Mouse (Mus musculus) olfactory bulb, adult 2 months (tissue): ENCODE measurements around the gene Sp6. TPM values are rescaled to one million over a fixed set of nuclear protein-coding genes. Genes with fewer than 3 reads are reported as not detected.
A peak's percentile ranks its signal among the peaks of the same experiment; 100 is the strongest.

Source experiments
- H3K27ac ChIP-seq: fragments of 200-500 bp; 2 replicates; pipeline ENCODE4 v1.5.1; 2012; ENCODE audit warnings: low read depth, low read length; ENCODE audit not compliant: insufficient read depth
- H3K4me1 ChIP-seq: fragments of 200-500 bp; 2 replicates; pipeline ENCODE4 v1.6.1; 2012; ENCODE audit warnings: low read length; ENCODE audit not compliant: control insufficient read depth, insufficient read depth
- H3K4me3 ChIP-seq: fragments of 200-500 bp; 2 replicates; pipeline ENCODE4 v1.5.1; 2012; ENCODE audit warnings: mild to moderate bottlenecking, low read depth, low read length, moderate library complexity; ENCODE audit not compliant: insufficient read depth
- CTCF ChIP-seq: fragments of 200-500 bp; IDR thresholded peaks from 2 replicates; pipeline ENCODE4 v1.5.1; 2012; ENCODE audit warnings: low read depth, mild to moderate bottlenecking, low read length, moderate library complexity; ENCODE audit not compliant: insufficient read depth
- POLR2A ChIP-seq: fragments of 200-500 bp; IDR thresholded peaks from 2 replicates; pipeline ENCODE4 v1.6.1; 2012; ENCODE audit warnings: mild to moderate bottlenecking, low read depth, low read length, moderate library complexity; ENCODE audit not compliant: insufficient read depth
- WGBS: fragments of 180-500 bp; shearing (Covaris S2); methylation state at CpG from one replicate; pipeline ENCODE4 v1.1.7; 2018; 5-methylcytosine and 5-hydroxymethylcytosine counted together
- polyA plus RNA-seq: library from polyadenylated mRNA; stranded (reverse); fragments of >200 nt; gene quantifications from 2 replicates; pipeline ENCODE4 v1.2.4, GENCODE M21; 2012; ENCODE audit warnings: low replicate concordance; ENCODE audit not compliant: missing spikeins, insufficient read depth, insufficient read length

Gene Sp6
- polyA plus RNA-seq, 1 experiment, result not detected

- WGBS, result 30% methylated on average over 5 of the region's 5 CpGs
- peaks cover 49% of the 10 kb centered on the region for H3K4me1 ChIP-seq
- H3K4me3 ChIP-seq, result no peak overlapping the region
- H3K27ac ChIP-seq, result peak overlapping the region; percentile 88
- no peak for TF ChIP-seq POLR2A
- TF ChIP-seq CTCF, result no peak
Observed at GRCm38 (mm10) chr11:96972906-96973305, 40.3 kb upstream of the Sp6 start.

GRCm38 (mm10) chr11:96973426-96973964 lies 39.7 kb upstream of the Sp6 start:
- 49% methylated on average over 5 of the region's 5 CpGs for WGBS
- no peak overlapping the region for H3K4me3 ChIP-seq
- H3K4me1 ChIP-seq, result peaks cover 50% of the 10 kb centered on the region
- TF ChIP-seq POLR2A (no peak), CTCF (no peak)
- peak overlapping the region; percentile 57 for H3K27ac ChIP-seq

GRCm38 (mm10) chr11:96974813-96975212 lies 38.4 kb upstream of the Sp6 start:
- peaks cover 42% of the 10 kb centered on the region for H3K4me1 ChIP-seq
- no peak for TF ChIP-seq POLR2A
- no peak for TF ChIP-seq CTCF
- WGBS, result 86% methylated on average over 5 of the region's 5 CpGs
- no peak overlapping the region for H3K27ac ChIP-seq
- H3K4me3 ChIP-seq, result no peak overlapping the region

- 67% methylated on average over 10 of the region's 10 CpGs for WGBS
- Histone ChIP-seq H3K27ac (no peak overlapping the region), H3K4me3 (no peak overlapping the region; the same call in 1 of the 2 replicates), H3K4me1 (peaks cover 39% of the 10 kb centered on the region)
- TF ChIP-seq CTCF (no peak), POLR2A (no peak)
Observed at GRCm38 (mm10) chr11:96975511-96976378, 37.4 kb upstream of the Sp6 start.

- H3K4me3 ChIP-seq, result no peak overlapping the region; the same call in 1 of the 2 replicates
- H3K27ac ChIP-seq, result no peak overlapping the region
- TF ChIP-seq CTCF (no peak), POLR2A (no peak)
- H3K4me1 ChIP-seq, result peaks cover 34% of the 10 kb centered on the region
- 22% methylated on average over 3 of the region's 3 CpGs for WGBS
Observed at GRCm38 (mm10) chr11:96976379-96976687, 36.9 kb upstream of the Sp6 start.

- peak overlapping the region; percentile 99 for H3K4me3 ChIP-seq
- 2% methylated on average over 47 of the region's 50 CpGs for WGBS
- peak overlapping the region; percentile 94 for H3K27ac ChIP-seq
- TF ChIP-seq POLR2A (no peak), CTCF (no peak)
- peaks cover 27% of the 10 kb centered on the region for H3K4me1 ChIP-seq
Observed at GRCm38 (mm10) chr11:96976911-96977591, 36.1 kb upstream of the Sp6 start.

- TF ChIP-seq CTCF (no peak), POLR2A (0 out of 2 replicates have a peak, but pooled peaks have one; percentile 21)
- WGBS, result under 1% methylated on average over 45 of the region's 45 CpGs
- Histone ChIP-seq H3K4me1 (peaks cover 22% of the 10 kb centered on the region), H3K27ac (peak overlapping the region; percentile 94), H3K4me3 (peak overlapping the region; percentile 99)
Observed at GRCm38 (mm10) chr11:96977606-96978400, 35.4 kb upstream of the Sp6 start.

GRCm38 (mm10) chr11:96978401-96979246 lies 34.6 kb upstream of the Sp6 start:
- 27% methylated on average over 17 of the region's 17 CpGs for WGBS
- H3K4me3 ChIP-seq, result peak overlapping the region; percentile 74
- H3K4me1 ChIP-seq, result peaks cover 18% of the 10 kb centered on the region
- no peak overlapping the region for H3K27ac ChIP-seq
- no peak for TF ChIP-seq CTCF
- no peak for TF ChIP-seq POLR2A
